Mouse (Mus musculus): ENCODE measurements around the gene Kctd21. TPM values are rescaled to one million over a fixed set of nuclear protein-coding genes. Genes with fewer than 3 reads are reported as not detected.

Gene Kctd21
- total and polyA plus RNA-seq, 3 experiments: 0.23 to 1.2 TPM; not detected in 1

DNA sequence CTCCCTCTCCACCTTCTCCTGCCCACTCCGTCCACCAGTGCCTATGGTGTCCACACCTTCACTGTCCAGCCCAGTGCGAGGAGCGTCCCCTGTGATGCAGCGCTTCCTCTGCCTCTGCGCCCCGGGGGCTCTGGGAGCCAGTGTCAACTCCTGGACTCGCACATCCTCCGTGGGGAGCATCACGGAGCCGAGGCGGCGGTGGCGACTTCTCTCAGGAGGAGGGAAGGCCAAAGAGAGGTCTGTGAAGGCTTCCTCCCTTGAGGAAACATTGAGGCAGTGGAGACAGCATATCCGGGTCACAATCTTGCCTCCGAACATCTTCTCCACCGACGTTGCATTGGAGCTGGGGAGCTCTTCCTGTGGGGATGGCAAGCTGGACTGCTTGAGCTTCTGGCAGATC lies 19.9 kb upstream of the Kctd21 start:
- Histone ChIP-seq H3K9ac (ENCODE audit: control insufficient read depth, low read depth, low read length, poor library complexity, severe bottlenecking) (no peak overlapping the region), H3K27me3 (ENCODE audit: control insufficient read depth in 1 of 2, insufficient read depth in 2 of 2, low read length in 2 of 2) (no peaks in the 10 kb centered on the region), H3K4me1 (ENCODE audit: control insufficient read depth in 1 of 2, insufficient read depth in 2 of 2, low read length in 2 of 2) (no peaks in the 10 kb centered on the region), H3K9me3 (replicated peaks; ENCODE audit: insufficient read depth, low read length) (no peaks in the 10 kb centered on the region), H3K27ac (ENCODE audit: control insufficient read depth, low read depth, low read length) (no peak overlapping the region), H3K36me3 (ENCODE audit: control insufficient read depth in 1 of 2, insufficient read depth in 2 of 2, low read length in 2 of 2) (no peaks in the 10 kb centered on the region), H3K4me3 (ENCODE audit: control insufficient read depth in 1 of 2, insufficient read depth in 1 of 2, low read depth in 2 of 2, low read length in 2 of 2) (no peak overlapping the region), H3K79me2 (ENCODE audit: control insufficient read depth, insufficient read depth, low read length, poor library complexity) (no peaks in the 10 kb centered on the region)
- DNase-seq (ENCODE audit: low read depth, low spot score): no peak
- TF ChIP-seq SIN3A (IDR thresholded peaks at IDR 0.05; ENCODE audit: low read length): no peak

DNA sequence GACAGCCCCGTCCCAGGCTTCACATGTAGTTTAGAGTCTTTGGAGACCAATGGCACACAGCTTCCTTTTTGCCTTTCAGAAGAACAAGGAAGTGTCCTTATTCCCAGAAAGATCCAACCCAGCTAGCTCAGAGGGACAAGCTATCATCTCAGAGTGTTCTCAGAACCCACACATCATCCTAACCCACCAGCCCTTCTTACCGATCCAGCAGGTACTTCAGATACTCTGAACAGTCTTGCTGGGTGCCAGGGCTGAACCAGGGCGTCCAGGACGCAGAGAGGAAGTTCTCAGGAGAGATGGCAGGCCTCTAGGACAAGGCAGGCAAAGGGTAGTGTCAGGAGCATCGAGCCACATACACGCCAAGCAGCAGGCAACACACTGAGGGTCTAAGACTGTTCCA lies 19.3 kb upstream of the Kctd21 start:
- no peak for DNase-seq (ENCODE audit: low read depth, low spot score)
- H3K4me3 ChIP-seq (ENCODE audit: control insufficient read depth in 1 of 2, insufficient read depth in 1 of 2, low read depth in 2 of 2, low read length in 2 of 2): no peak overlapping the region
- no peaks in the 10 kb centered on the region for H3K36me3 ChIP-seq (ENCODE audit: control insufficient read depth in 1 of 2, insufficient read depth in 2 of 2, low read length in 2 of 2)
- TF ChIP-seq SMC3 (IDR thresholded peaks at IDR 0.05; ENCODE audit: low read depth, low read length) (no peak), CHD1 (IDR thresholded peaks at IDR 0.05; ENCODE audit: low read depth, low read length) (no peak), MEF2A (IDR thresholded peaks at IDR 0.05; ENCODE audit: extremely low read depth, insufficient replicate concordance, low read depth, low read length, poor library complexity, severe bottlenecking) (no peak), CHD2 (IDR thresholded peaks at IDR 0.05; ENCODE audit: low read length) (no peak), MXI1 (IDR thresholded peaks at IDR 0.05; ENCODE audit: low read depth, low read length) (no peak), TBP (IDR thresholded peaks at IDR 0.05; ENCODE audit: low read depth, low read length) (no peak), HCFC1 (IDR thresholded peaks at IDR 0.05; ENCODE audit: low read depth, low read length) (no peak), ZNF384 (IDR thresholded peaks at IDR 0.05; ENCODE audit: low read depth, low read length) (no peak), RAD21 (IDR thresholded peaks at IDR 0.05; ENCODE audit: low read depth, low read length) (no peak), MAFK (IDR thresholded peaks at IDR 0.05; ENCODE audit: borderline replicate concordance, low read depth, low read length) (no peak), NRF1 (IDR thresholded peaks at IDR 0.05; ENCODE audit: insufficient read depth, low read depth, low read length, poor library complexity, severe bottlenecking) (no peak), NELFE (IDR thresholded peaks at IDR 0.05; ENCODE audit: low read depth, low read length) (no peak), SIN3A (IDR thresholded peaks at IDR 0.05; ENCODE audit: low read length) (no peak), JUND (IDR thresholded peaks at IDR 0.05; ENCODE audit: low read depth, low read length) (no peak), KAT2A (conservative IDR thresholded peaks at IDR 0.05; ENCODE audit: low read depth, low read length) (no peak), ETS1 (IDR thresholded peaks at IDR 0.05; ENCODE audit: low read depth, low read length) (no peak), ELF1 (IDR thresholded peaks at IDR 0.05; ENCODE audit: low read depth, low read length) (no peak), GATA1 (IDR thresholded peaks at IDR 0.05; ENCODE audit: low read depth, low read length) (no peak), RCOR1 (IDR thresholded peaks at IDR 0.05; ENCODE audit: low read depth, low read length) (no peak)
- no peaks in the 10 kb centered on the region for H3K4me1 ChIP-seq (ENCODE audit: control insufficient read depth in 1 of 2, insufficient read depth in 2 of 2, low read length in 2 of 2)
- no peaks in the 10 kb centered on the region for H3K79me2 ChIP-seq (ENCODE audit: control insufficient read depth, insufficient read depth, low read length, poor library complexity)
- no peak overlapping the region for H3K27ac ChIP-seq (ENCODE audit: control insufficient read depth, low read depth, low read length)
- H3K27me3 ChIP-seq (ENCODE audit: control insufficient read depth in 1 of 2, insufficient read depth in 2 of 2, low read length in 2 of 2): no peaks in the 10 kb centered on the region
- H3K9ac ChIP-seq (ENCODE audit: control insufficient read depth, low read depth, low read length, poor library complexity, severe bottlenecking): no peak overlapping the region
- H3K9me3 ChIP-seq (replicated peaks; ENCODE audit: insufficient read depth, low read length): no peaks in the 10 kb centered on the region
